Mouse (Mus musculus) myocyte (in vitro differentiated cells): ENCODE data around the gene Scaf11. TPM values are rescaled to one million over a fixed set of nuclear protein-coding genes. Genes with fewer than 3 reads are reported as not detected.

ENCODE experiments used
- H3K27me3 ChIP-seq: one replicate; pipeline ENCODE4 v1.6.1; 2011; ENCODE audit not compliant: control insufficient read depth, insufficient read depth, insufficient read length
- H3K36me3 ChIP-seq: one replicate; pipeline ENCODE4 v1.6.1; 2011; ENCODE audit not compliant: control insufficient read depth, insufficient read depth
- H3K4me2 ChIP-seq: one replicate; pipeline ENCODE4 v1.6.1; 2011; ENCODE audit warnings: low read depth, control low read depth
- H3K4me3 ChIP-seq: one replicate; pipeline ENCODE4 v1.5.1; 2011; ENCODE audit warnings: mild to moderate bottlenecking, control low read depth, moderate library complexity
- H3K79me2 ChIP-seq: one replicate; pipeline ENCODE4 v1.6.1; 2011; ENCODE audit not compliant: control insufficient read depth, insufficient read depth
- H3ac ChIP-seq: one replicate; pipeline ENCODE4 v1.6.1; 2011; ENCODE audit not compliant: control insufficient read depth, insufficient read length
- CEBPB ChIP-seq: IDR thresholded peaks from 2 replicates; pipeline ENCODE4 v1.6.1; 2011; ENCODE audit warnings: mild to moderate bottlenecking, moderate library complexity; ENCODE audit not compliant: poor library complexity, insufficient read depth, severe bottlenecking
- E2F4 ChIP-seq: IDR thresholded peaks from one replicate; pipeline ENCODE4 v1.6.1; 2011; ENCODE audit warnings: mild to moderate bottlenecking, control low read depth, moderate library complexity; ENCODE audit not compliant: insufficient read depth
- MAX ChIP-seq: IDR thresholded peaks from one replicate; pipeline ENCODE4 v1.6.1; 2011; ENCODE audit warnings: low read depth, mild to moderate bottlenecking, control low read depth
- MYOD1 ChIP-seq, 3 experiments: IDR thresholded peaks; one replicate each; pipeline ENCODE4 v1.6.1; 2011; ENCODE audit warnings: control low read depth in 2 of 3, low read depth in 2 of 3, mild to moderate bottlenecking in 2 of 3, moderate library complexity in 1 of 3; ENCODE audit not compliant: insufficient read length in 2 of 3, control insufficient read depth in 1 of 3
- MYOG ChIP-seq, 3 experiments: IDR thresholded peaks; one replicate each; pipeline ENCODE4 v1.6.1; 2011; ENCODE audit warnings: control low read depth in 2 of 3, low read depth in 2 of 3, mild to moderate bottlenecking in 2 of 3; ENCODE audit not compliant: insufficient read length in 2 of 3, control insufficient read depth in 1 of 3, insufficient read depth in 1 of 3
- POLR2A ChIP-seq: IDR thresholded peaks from one replicate; pipeline ENCODE4 v1.6.1; 2011; ENCODE audit warnings: low read depth, mild to moderate bottlenecking, control low read depth, moderate library complexity; ENCODE audit not compliant: insufficient read length
- POLR2AphosphoS2 ChIP-seq: IDR thresholded peaks from one replicate; pipeline ENCODE4 v1.6.1; 2011; ENCODE audit warnings: low read depth, control low read depth; ENCODE audit not compliant: insufficient read length
- REST ChIP-seq: IDR thresholded peaks from one replicate; pipeline ENCODE4 v1.6.1; 2011; ENCODE audit warnings: mild to moderate bottlenecking, control low read depth, moderate library complexity; ENCODE audit not compliant: insufficient read depth, insufficient read length
- SRF ChIP-seq: IDR thresholded peaks from one replicate; pipeline ENCODE4 v1.6.1; 2011; ENCODE audit warnings: low read depth; ENCODE audit not compliant: control insufficient read depth, insufficient read length
- TCF12 ChIP-seq: IDR thresholded peaks from one replicate; pipeline ENCODE4 v1.6.1; 2011; ENCODE audit warnings: mild to moderate bottlenecking, control low read depth; ENCODE audit not compliant: poor library complexity, insufficient read depth, severe bottlenecking
- TCF3 ChIP-seq: IDR thresholded peaks from one replicate; pipeline ENCODE4 v1.6.1; 2011; ENCODE audit warnings: low read depth, control low read depth; ENCODE audit not compliant: insufficient read length
- USF1 ChIP-seq: IDR thresholded peaks from one replicate; pipeline ENCODE4 v1.6.1; 2011; ENCODE audit warnings: low read depth, mild to moderate bottlenecking, control low read depth, moderate library complexity
- polyA plus RNA-seq: library from polyadenylated mRNA; unstranded; fragments of >200 nt; fragmentation: generic; extraction: Trizol; gene quantifications from one replicate; pipeline ENCODE4 v1.2.1, GENCODE M21; 2012; ENCODE audit warnings: missing spikeins

Scaf11 gene
- polyA plus RNA-seq, 1 experiment, result 21.6 TPM

- Histone ChIP-seq H3ac (peak overlapping the region; percentile 87), H3K4me2 (peak overlapping the region; percentile 72), H3K27me3 (no peaks in the 10 kb centered on the region), H3K4me3 (peak overlapping the region; percentile 61), H3K79me2 (peaks cover 51% of the 10 kb centered on the region), H3K36me3 (no peaks in the 10 kb centered on the region)
- no peak for TF ChIP-seq TCF12
- TF ChIP-seq MYOD1 (IDR thresholded peaks at IDR 0.05; ENCODE audit: control insufficient read depth in 1 of 3, insufficient read length in 2 of 3, low read depth in 2 of 3), result peak in 1 of 3 experiments; percentile 5
- TF ChIP-seq E2F4, result peak; percentile 42
Measured at GRCm38 (mm10) chr15:96459741-96460450, 747 bp downstream of the Scaf11 start.

GRCm38 (mm10) chr15:96458273-96458672, 2.4 kb downstream of the Scaf11 start:
- H3K4me3 ChIP-seq, result no peak overlapping the region

DNA sequence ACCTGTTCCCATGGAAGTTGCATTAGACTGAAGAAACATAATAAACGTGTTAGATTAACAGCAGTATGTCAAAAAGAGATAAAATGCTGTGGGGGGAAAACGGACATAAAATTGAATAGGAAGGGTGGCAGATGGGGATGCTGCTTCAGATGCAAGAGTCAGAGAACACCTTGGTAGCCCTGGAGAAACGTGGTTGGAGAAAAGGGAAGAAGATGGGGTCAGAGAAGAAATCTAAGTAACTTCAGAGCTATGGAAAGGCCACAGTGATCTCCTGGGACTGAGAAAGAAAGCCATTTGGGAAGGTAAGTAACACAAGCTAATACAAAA, 3.3 kb downstream of the Scaf11 start:
- H3K79me2 ChIP-seq, result peaks cover 77% of the 10 kb centered on the region
- no peak for TF ChIP-seq MAX
- no peak for TF ChIP-seq POLR2A
- no peak for TF ChIP-seq E2F4
- TF ChIP-seq TCF12, result no peak
- H3ac ChIP-seq, result no peak overlapping the region
- H3K4me3 ChIP-seq, result no peak overlapping the region
- no peaks in the 10 kb centered on the region for H3K27me3 ChIP-seq
- H3K4me2 ChIP-seq, result no peak overlapping the region
- H3K36me3 ChIP-seq, result no peaks in the 10 kb centered on the region

More at GRCm38 (mm10) chr15:96458273-96458672, 2.4 kb downstream of the Scaf11 start:
- TF ChIP-seq USF1, result no peak
- TF ChIP-seq CEBPB, result no peak
- TF ChIP-seq E2F4, result no peak
- no peak for TF ChIP-seq MYOD1 (IDR thresholded peaks at IDR 0.05; ENCODE audit: control insufficient read depth in 1 of 3, insufficient read length in 2 of 3, low read depth in 2 of 3)
- TF ChIP-seq MAX, result no peak
- TF ChIP-seq POLR2AphosphoS2, result no peak
- no peak for TF ChIP-seq TCF3
- TF ChIP-seq REST, result no peak
- no peak for TF ChIP-seq POLR2A
- TF ChIP-seq SRF, result no peak
- no peak for TF ChIP-seq MYOG (IDR thresholded peaks at IDR 0.05; ENCODE audit: control insufficient read depth in 1 of 3, insufficient read depth in 1 of 3, insufficient read length in 2 of 3, low read depth in 2 of 3)
- TF ChIP-seq TCF12, result no peak
- H3K4me2 ChIP-seq, result peak overlapping the region; percentile 72
- no peaks in the 10 kb centered on the region for H3K36me3 ChIP-seq
- peaks cover 68% of the 10 kb centered on the region for H3K79me2 ChIP-seq
- no peak overlapping the region for H3ac ChIP-seq
- H3K27me3 ChIP-seq, result no peaks in the 10 kb centered on the region

DNA sequence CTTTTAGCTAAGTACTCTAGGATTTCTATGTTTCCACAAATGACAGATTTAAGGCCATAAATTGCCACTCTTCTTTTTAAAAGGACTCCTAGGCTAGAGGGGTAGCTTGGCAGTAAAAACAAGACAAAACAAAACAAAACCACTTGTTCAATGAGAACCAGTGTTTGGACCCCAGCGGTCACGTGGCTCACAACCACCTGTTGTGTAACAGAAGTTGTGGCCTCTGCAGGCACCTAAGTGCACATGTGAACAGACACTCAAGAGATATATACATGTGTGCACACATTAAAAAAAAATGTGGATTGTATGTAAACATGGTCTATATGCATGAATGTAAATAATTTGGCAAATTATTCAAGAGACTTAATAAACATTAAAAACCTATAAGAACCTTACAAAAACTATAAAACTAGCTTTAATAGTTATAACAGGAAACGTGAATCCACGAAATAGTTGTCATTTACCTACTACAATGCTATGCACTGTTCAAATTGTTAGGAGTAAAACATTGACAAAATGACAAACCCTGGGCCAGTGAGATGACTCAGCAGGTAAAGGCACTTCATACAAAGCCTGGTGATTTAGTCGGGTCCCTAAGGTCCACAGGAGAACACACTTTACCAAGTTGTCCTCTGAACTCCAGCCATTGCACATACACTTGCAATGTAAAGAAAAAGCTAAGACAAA, 3.8 kb downstream of the Scaf11 start:
- H3K27me3 ChIP-seq, result no peaks in the 10 kb centered on the region
- H3ac ChIP-seq, result no peak overlapping the region
- no peak overlapping the region for H3K4me2 ChIP-seq
- H3K79me2 ChIP-seq, result peaks cover 82% of the 10 kb centered on the region
- no peak overlapping the region for H3K4me3 ChIP-seq
- TF ChIP-seq CEBPB, result no peak
- TF ChIP-seq MYOG (IDR thresholded peaks at IDR 0.05; ENCODE audit: control insufficient read depth in 1 of 3, insufficient read depth in 1 of 3, insufficient read length in 2 of 3, low read depth in 2 of 3), result peak in 1 of 3 experiments; percentile 6
- TF ChIP-seq POLR2AphosphoS2, result no peak
- TF ChIP-seq MAX, result no peak
- TF ChIP-seq REST, result no peak
- no peak for TF ChIP-seq TCF3
- no peak for TF ChIP-seq E2F4
- no peak for TF ChIP-seq SRF
- TF ChIP-seq MYOD1 (IDR thresholded peaks at IDR 0.05; ENCODE audit: control insufficient read depth in 1 of 3, insufficient read length in 2 of 3, low read depth in 2 of 3), result peak in 1 of 3 experiments; percentile 6
- TF ChIP-seq USF1, result no peak
- no peak for TF ChIP-seq POLR2A
- no peaks in the 10 kb centered on the region for H3K36me3 ChIP-seq

DNA sequence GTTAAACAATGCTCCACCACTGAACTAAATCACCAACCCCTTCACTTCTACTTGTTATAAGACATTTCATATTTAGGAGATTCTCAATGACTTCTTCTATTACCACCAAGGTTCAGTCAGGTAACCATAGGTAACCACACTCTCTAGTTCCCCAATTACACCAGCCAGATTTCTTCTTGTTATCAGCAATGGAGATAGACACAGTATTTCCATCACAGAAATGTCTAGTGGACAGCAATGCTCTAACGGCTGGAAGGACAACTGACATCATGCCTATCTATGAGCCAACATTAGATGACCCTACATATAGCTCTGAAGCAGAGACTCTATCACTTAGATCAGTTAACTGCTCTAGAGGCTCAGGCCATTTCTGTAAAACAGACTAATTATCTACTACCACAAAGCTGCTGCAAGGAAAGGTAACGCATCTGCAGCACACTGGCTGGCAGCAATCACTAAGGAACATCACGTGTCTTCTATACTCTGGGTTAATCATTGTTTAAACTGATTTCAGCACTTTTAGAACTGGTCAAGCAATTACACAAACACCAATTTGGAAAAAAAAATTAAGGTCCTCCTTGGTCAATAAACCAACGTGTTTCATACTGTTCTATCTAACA, 4.9 kb downstream of the Scaf11 start:
- no peak overlapping the region for H3ac ChIP-seq
- H3K36me3 ChIP-seq, result peaks cover 4% of the 10 kb centered on the region
- H3K27me3 ChIP-seq, result no peaks in the 10 kb centered on the region
- TF ChIP-seq CEBPB, result no peak
- TF ChIP-seq MAX, result no peak
- no peak for TF ChIP-seq POLR2AphosphoS2
- no peak for TF ChIP-seq TCF3
- TF ChIP-seq E2F4, result no peak
- no peak for TF ChIP-seq USF1
- TF ChIP-seq REST, result no peak
- no peak for TF ChIP-seq TCF12
- TF ChIP-seq MYOG (IDR thresholded peaks at IDR 0.05; ENCODE audit: control insufficient read depth in 1 of 3, insufficient read depth in 1 of 3, insufficient read length in 2 of 3, low read depth in 2 of 3), result no peak
- no peak for TF ChIP-seq MYOD1 (IDR thresholded peaks at IDR 0.05; ENCODE audit: control insufficient read depth in 1 of 3, insufficient read length in 2 of 3, low read depth in 2 of 3)
- no peak for TF ChIP-seq POLR2A
- TF ChIP-seq SRF, result no peak
- H3K79me2 ChIP-seq, result peaks cover 93% of the 10 kb centered on the region
- H3K4me2 ChIP-seq, result no peak overlapping the region
- no peak overlapping the region for H3K4me3 ChIP-seq
